Mouse (Mus musculus) ES-E14 (cell line): ENCODE data around the gene Tcl1b3.

ENCODE experiments used
- HCFC1 ChIP-seq: IDR thresholded peaks from 2 replicates; pipeline ENCODE4 v1.6.1; 2012; ENCODE audit warnings: low read length, inconsistent platforms, borderline replicate concordance; ENCODE audit not compliant: insufficient read depth
- ZC3H11A ChIP-seq: IDR thresholded peaks from 2 replicates; pipeline ENCODE4 v1.6.1; 2012; ENCODE audit warnings: low read depth, mild to moderate bottlenecking, inconsistent platforms, low read length, borderline replicate concordance

DNA sequence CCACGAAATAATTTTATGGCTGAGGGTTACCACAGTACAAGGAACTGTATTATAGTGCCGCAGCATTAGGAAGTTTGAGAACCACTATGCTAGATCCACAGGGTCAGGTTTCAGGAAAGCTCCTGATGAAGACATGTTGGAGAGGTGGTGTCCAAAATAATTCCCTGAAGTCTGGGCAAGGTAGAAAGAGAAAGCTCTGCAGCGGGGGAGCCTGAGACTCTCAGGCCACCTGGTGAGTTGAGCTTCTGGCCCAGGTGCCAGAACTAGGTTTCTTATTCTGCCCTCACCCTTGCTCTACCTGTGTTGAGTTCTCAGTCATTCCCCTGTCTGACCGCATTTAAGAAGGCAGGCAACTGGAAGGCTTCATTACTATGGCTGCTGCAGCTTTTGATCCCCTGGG is 31.5 kb upstream of the Tcl1b3 start, which contains the start of gene Tcl1b1:
- TF ChIP-seq HCFC1 (no peak), ZC3H11A (no peak)
